Mouse (Mus musculus) liver, adult 2 months (tissue): ENCODE data around the gene Ppm1e. TPM values are rescaled to one million over a fixed set of nuclear protein-coding genes. Genes with fewer than 3 reads are reported as not detected.

Source experiments
- DNase-seq: peaks from one replicate; pipeline ENCODE4 v3.0.0-alpha.2; 2011; ENCODE audit warnings: low read depth, low spot score; ENCODE audit errors: extremely low read depth
- H3K27ac ChIP-seq: fragments of 200-500 bp; replicated peaks from 2 replicates; pipeline ENCODE4 v1.5.1; 2012; ENCODE audit warnings: low read depth, mild to moderate bottlenecking, control low read depth, inconsistent platforms, low read length; ENCODE audit not compliant: insufficient read depth
- H3K27me3 ChIP-seq: fragments of 200-500 bp; 2 replicates; pipeline ENCODE4 v1.6.1; 2012; ENCODE audit warnings: mild to moderate bottlenecking, moderate library complexity, low read length, inconsistent platforms; ENCODE audit not compliant: control insufficient read depth, insufficient read depth
- H3K36me3 ChIP-seq: fragments of 200-500 bp; 2 replicates; pipeline ENCODE4 v1.6.1; 2012; ENCODE audit warnings: low read length, inconsistent platforms; ENCODE audit not compliant: control insufficient read depth, insufficient read depth
- H3K4me1 ChIP-seq: fragments of 200-500 bp; 2 replicates; pipeline ENCODE4 v1.6.1; 2011; ENCODE audit warnings: low read length; ENCODE audit not compliant: control insufficient read depth, insufficient read depth
- H3K4me3 ChIP-seq: fragments of 200-500 bp; 2 replicates; pipeline ENCODE4 v1.5.1; 2011; ENCODE audit warnings: low read depth, mild to moderate bottlenecking, control low read depth, low read length, moderate library complexity; ENCODE audit not compliant: insufficient read depth
- H3K79me2 ChIP-seq: fragments of 200-500 bp; 2 replicates; pipeline ENCODE4 v1.6.1; 2012; ENCODE audit warnings: inconsistent platforms, mild to moderate bottlenecking, low read length, moderate library complexity; ENCODE audit not compliant: control insufficient read depth, insufficient read depth
- H3K9ac ChIP-seq: fragments of 200-500 bp; 2 replicates; pipeline ENCODE4 v1.6.1; 2012; ENCODE audit warnings: low read depth, mild to moderate bottlenecking, control low read depth, inconsistent platforms, low read length
- CTCF ChIP-seq: fragments of 200-500 bp; IDR thresholded peaks from 2 replicates; pipeline ENCODE4 v1.5.1; 2011; ENCODE audit warnings: low read depth, low read length, control low read depth
- POLR2A ChIP-seq: fragments of 200-500 bp; IDR thresholded peaks from 2 replicates; pipeline ENCODE4 v1.6.1; 2011; ENCODE audit warnings: low read length, control low read depth; ENCODE audit not compliant: insufficient read depth; ENCODE audit errors: extremely low read depth
- WGBS: fragments of 180-500 bp; shearing (Covaris S2); methylation state at CpG from one replicate; pipeline ENCODE4 v1.1.7; 2018; 5-methylcytosine and 5-hydroxymethylcytosine counted together
- polyA plus RNA-seq: library from polyadenylated mRNA; depleted of rRNA; stranded (reverse); fragments of >200 nt; gene quantifications from 2 replicates; pipeline ENCODE4 v1.2.3, GENCODE M21; 2012
- total RNA-seq: library from RNA; depleted of rRNA; stranded (reverse); fragments of >200 nt; gene quantifications from 2 replicates; pipeline ENCODE4 v1.2.3, GENCODE M21; 2014

The Ppm1e gene
- total and polyA plus RNA-seq, 2 experiments, result 0.02 to 0.09 TPM

GRCm38 (mm10) chr11:87278807-87279206, 80.0 kb downstream of the Ppm1e start:
- DNase-seq, result no peak
- H3K4me3 ChIP-seq, result no peak overlapping the region
- H3K79me2 ChIP-seq, result no peaks in the 10 kb centered on the region
- no peaks in the 10 kb centered on the region for H3K27me3 ChIP-seq
- no peaks in the 10 kb centered on the region for H3K4me1 ChIP-seq
- no peak overlapping the region for H3K9ac ChIP-seq
- H3K36me3 ChIP-seq, result no peaks in the 10 kb centered on the region
- 84% methylated on average over 4 of the region's 4 CpGs for WGBS
- TF ChIP-seq POLR2A, result no peak
- TF ChIP-seq CTCF, result no peak
- H3K27ac ChIP-seq, result no peak overlapping the region

- Histone ChIP-seq H3K9ac (no peak overlapping the region), H3K27me3 (no peaks in the 10 kb centered on the region), H3K79me2 (no peaks in the 10 kb centered on the region), H3K36me3 (no peaks in the 10 kb centered on the region), H3K4me1 (no peaks in the 10 kb centered on the region), H3K4me3 (no peak overlapping the region), H3K27ac (no peak overlapping the region)
- WGBS, result 14% methylated on average over 5 of the region's 5 CpGs
- DNase-seq, result no peak
- TF ChIP-seq CTCF (no peak), POLR2A (no peak)
Measured at GRCm38 (mm10) chr11:87276240-87276985, 82.4 kb downstream of the Ppm1e start.

GRCm38 (mm10) chr11:87275420-87276048, 83.3 kb downstream of the Ppm1e start:
- H3K4me3 ChIP-seq, result no peak overlapping the region
- no peaks in the 10 kb centered on the region for H3K4me1 ChIP-seq
- no peaks in the 10 kb centered on the region for H3K79me2 ChIP-seq
- no peak overlapping the region for H3K9ac ChIP-seq
- TF ChIP-seq CTCF, result no peak
- TF ChIP-seq POLR2A, result no peak
- H3K36me3 ChIP-seq, result no peaks in the 10 kb centered on the region
- no peak overlapping the region for H3K27ac ChIP-seq
- H3K27me3 ChIP-seq, result no peaks in the 10 kb centered on the region
- no peak for DNase-seq
- WGBS, result 78% methylated on average over 7 of the region's 7 CpGs

GRCm38 (mm10) chr11:87272725-87273124, 86.1 kb downstream of the Ppm1e start:
- no peak overlapping the region for H3K27ac ChIP-seq
- no peaks in the 10 kb centered on the region for H3K36me3 ChIP-seq
- H3K4me1 ChIP-seq, result no peaks in the 10 kb centered on the region
- no peaks in the 10 kb centered on the region for H3K27me3 ChIP-seq
- no peak overlapping the region for H3K9ac ChIP-seq
- no peaks in the 10 kb centered on the region for H3K79me2 ChIP-seq
- DNase-seq, result no peak
- H3K4me3 ChIP-seq, result no peak overlapping the region
- 94% methylated on average over 5 of the region's 5 CpGs for WGBS
- TF ChIP-seq POLR2A (no peak), CTCF (no peak)

GRCm38 (mm10) chr11:87271479-87271878, 87.3 kb downstream of the Ppm1e start:
- WGBS, result 94% methylated on average over 1 of the region's 1 CpGs
- no peak for DNase-seq
- Histone ChIP-seq H3K27me3 (no peaks in the 10 kb centered on the region), H3K36me3 (no peaks in the 10 kb centered on the region), H3K4me1 (no peaks in the 10 kb centered on the region), H3K4me3 (no peak overlapping the region), H3K27ac (no peak overlapping the region), H3K79me2 (no peaks in the 10 kb centered on the region), H3K9ac (no peak overlapping the region)
- TF ChIP-seq CTCF (no peak), POLR2A (no peak)

- Histone ChIP-seq H3K27ac (no peak overlapping the region), H3K79me2 (no peaks in the 10 kb centered on the region), H3K36me3 (no peaks in the 10 kb centered on the region), H3K4me1 (no peaks in the 10 kb centered on the region), H3K9ac (no peak overlapping the region), H3K4me3 (no peak overlapping the region), H3K27me3 (no peaks in the 10 kb centered on the region)
- TF ChIP-seq CTCF (no peak), POLR2A (no peak)
- 55% methylated on average over 2 of the region's 2 CpGs for WGBS
- no peak for DNase-seq
Measured at GRCm38 (mm10) chr11:87270958-87271357, 87.9 kb downstream of the Ppm1e start.
